Mouse (Mus musculus): ENCODE results near the gene Susd4. TPM values are rescaled to one million over a fixed set of nuclear protein-coding genes. Genes with fewer than 3 reads are reported as not detected.

Susd4 gene
- polyA plus RNA-seq, 1 experiment from 2014 or later, result 15.0 TPM

DNA sequence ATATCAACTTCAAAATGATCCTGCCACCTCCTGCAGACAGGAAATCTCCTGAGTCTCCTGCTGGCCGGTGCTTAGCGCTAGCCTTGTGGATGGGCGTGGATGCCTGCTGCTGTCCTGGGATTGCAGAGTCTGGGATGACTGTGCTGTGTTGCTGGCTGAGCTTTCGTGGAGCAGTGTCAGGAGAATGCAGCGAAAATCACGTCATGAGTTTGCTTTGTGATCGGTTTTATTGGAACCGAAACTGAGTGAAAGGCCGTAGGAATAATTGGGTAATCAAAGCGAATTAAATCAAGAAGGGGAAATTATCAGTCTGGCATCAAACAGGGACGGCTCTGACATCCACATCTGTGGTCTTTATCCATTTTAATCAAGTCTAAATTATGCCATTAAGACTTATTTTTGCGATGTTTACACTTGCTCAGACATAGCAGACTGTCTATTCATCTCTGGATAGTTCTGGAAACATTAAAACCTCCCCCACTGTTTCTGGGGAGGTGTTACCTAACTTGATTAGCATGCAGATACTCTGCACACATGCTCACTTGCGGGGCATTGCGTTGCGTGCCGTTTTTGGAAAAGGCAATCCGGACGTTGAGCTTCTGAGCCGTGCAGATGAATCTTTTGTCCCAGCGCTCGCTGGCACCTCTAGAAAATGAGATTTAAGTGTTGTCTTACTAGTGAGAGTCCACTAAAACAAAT is 60.2 kb downstream of the Susd4 start:
- H3K9ac ChIP-seq, result no peak overlapping the region
- no peak overlapping the region for H3K4me2 ChIP-seq (replicated peaks)
- no peak for ATAC-seq (ENCODE audit: low FRiP score, low read depth)
- peaks cover 14% of the 10 kb centered on the region for H3K4me1 ChIP-seq
- H3K36me3 ChIP-seq, result no peaks in the 10 kb centered on the region
- H3K9me3 ChIP-seq, result no peaks in the 10 kb centered on the region
- H3K27ac ChIP-seq, result no peak overlapping the region
- H3K4me3 ChIP-seq, result no peak overlapping the region
- WGBS, result 55% methylated on average over 21 of the region's 21 CpGs
- H3K27me3 ChIP-seq, result no peaks in the 10 kb centered on the region

DNA sequence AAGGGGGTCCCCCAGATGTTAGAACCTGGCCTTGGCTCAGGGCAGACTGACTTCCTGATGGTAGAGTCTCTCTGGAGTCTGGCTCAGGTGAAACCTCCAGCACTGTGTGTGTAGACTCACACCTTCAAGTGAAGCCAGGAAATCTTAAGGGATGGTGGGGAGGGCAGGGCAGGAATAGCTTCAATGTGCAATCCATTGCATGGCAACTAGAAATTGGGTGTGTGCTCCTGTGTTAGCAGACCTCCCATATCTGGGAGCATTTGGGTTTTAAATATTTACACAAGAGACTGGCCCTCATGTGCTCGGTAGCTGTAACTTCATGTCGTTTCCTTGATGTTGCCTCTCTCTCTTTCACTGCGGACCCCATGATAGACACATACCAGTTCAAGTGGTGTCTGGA is 62.9 kb downstream of the Susd4 start:
- Histone ChIP-seq H3K4me1 (peaks cover 10% of the 10 kb centered on the region), H3K27ac (no peak overlapping the region), H3K27me3 (no peaks in the 10 kb centered on the region), H3K4me2 (replicated peaks) (no peak overlapping the region), H3K9me3 (no peaks in the 10 kb centered on the region), H3K36me3 (no peaks in the 10 kb centered on the region), H3K4me3 (no peak overlapping the region), H3K9ac (no peak overlapping the region)
- ATAC-seq (ENCODE audit: low FRiP score, low read depth), result no peak
- WGBS, result 83% methylated on average over 3 of the region's 3 CpGs

DNA sequence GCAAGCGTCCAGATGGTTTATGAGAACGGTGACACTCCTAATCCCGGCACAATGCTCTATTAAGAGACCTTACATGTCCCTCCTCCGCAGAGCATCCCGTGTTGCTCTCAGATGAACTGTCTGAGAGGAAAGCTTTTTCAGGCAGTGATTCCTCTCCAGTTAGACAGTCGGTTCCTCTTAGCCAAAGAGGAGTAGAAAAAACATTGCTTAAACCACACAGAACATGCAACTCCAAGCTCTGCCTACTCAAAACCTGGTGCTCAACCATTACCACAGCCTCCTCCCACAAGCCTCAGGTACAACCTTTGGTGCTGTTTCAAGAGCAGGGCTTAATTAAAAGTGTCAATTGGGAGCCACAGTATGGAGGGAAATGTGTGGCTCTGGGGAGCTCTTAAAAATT is 74.4 kb downstream of the Susd4 start:
- 74% methylated on average over 6 of the region's 6 CpGs for WGBS
- Histone ChIP-seq H3K36me3 (no peaks in the 10 kb centered on the region; the same call in 1 of the 2 replicates), H3K27ac (no peak overlapping the region)

DNA sequence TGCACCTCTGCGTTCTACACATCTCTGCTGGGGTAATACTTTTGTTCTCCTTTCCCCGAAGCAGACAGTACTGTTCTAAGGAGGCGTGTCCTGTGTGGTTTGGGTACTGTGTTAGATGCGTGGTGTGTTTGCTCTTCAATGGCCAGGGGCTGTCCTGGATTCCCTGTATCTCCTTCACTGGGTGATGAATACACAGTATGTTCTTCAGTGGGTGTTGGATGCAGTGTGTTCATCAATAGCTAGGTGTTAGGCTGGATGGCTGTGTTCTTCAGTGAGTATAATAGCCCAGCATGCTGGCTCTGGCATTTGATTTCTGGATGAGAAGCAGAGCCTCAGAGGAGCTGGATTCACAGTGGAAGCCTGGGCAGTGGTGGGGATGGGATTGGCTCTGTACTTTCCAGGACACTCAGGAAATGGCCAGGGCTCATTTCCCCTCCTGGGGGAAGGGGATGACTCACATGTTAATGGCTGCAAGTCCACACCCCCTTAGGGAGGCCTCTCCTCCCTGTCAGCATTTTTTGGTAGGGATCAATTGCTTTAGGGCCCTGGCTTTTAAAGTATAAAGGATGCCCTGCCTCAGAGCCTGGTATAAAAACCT is 75.8 kb downstream of the Susd4 start:
- Histone ChIP-seq H3K4me1 (peaks cover 28% of the 10 kb centered on the region), H3K9ac (no peak overlapping the region), H3K27me3 (no peaks in the 10 kb centered on the region), H3K36me3 (no peaks in the 10 kb centered on the region; the same call in 1 of the 2 replicates), H3K4me3 (no peak overlapping the region), H3K9me3 (no peaks in the 10 kb centered on the region), H3K27ac (no peak overlapping the region), H3K4me2 (replicated peaks) (no peak overlapping the region)
- WGBS, result 82% methylated on average over 4 of the region's 4 CpGs
- no peak for ATAC-seq (ENCODE audit: low FRiP score, low read depth)

More for the DNA sequence above, 74.4 kb downstream of the Susd4 start:
- Histone ChIP-seq H3K27me3 (no peaks in the 10 kb centered on the region), H3K4me2 (replicated peaks) (no peak overlapping the region), H3K4me1 (peaks cover 28% of the 10 kb centered on the region), H3K9me3 (no peaks in the 10 kb centered on the region), H3K9ac (no peak overlapping the region), H3K4me3 (no peak overlapping the region)
- ATAC-seq (ENCODE audit: low FRiP score, low read depth), result no peak

DNA sequence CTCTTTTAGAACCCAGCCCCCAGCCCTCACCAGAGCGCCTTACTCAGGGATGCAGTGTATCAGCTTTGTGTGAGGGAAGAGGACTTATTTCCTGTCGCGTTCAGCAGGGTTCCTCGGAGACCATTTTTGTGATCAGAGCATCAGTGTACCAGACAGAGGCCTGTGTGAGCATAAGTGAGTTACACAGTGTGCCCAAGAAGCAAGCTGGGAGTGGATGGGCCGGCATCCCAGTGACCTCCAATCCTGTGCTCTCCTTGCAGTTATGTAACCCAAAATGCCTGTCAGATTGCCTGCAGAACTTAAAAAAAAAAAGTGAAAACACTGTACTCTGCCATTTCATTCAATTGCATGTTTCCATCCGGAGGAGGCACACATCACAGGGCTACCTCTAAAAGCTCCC is 76.4 kb downstream of the Susd4 start:
- Histone ChIP-seq H3K4me2 (replicated peaks) (no peak overlapping the region), H3K9me3 (no peaks in the 10 kb centered on the region), H3K27me3 (no peaks in the 10 kb centered on the region), H3K4me1 (peaks cover 28% of the 10 kb centered on the region), H3K27ac (no peak overlapping the region), H3K9ac (no peak overlapping the region), H3K36me3 (no peaks in the 10 kb centered on the region; the same call in 1 of the 2 replicates), H3K4me3 (no peak overlapping the region)
- ATAC-seq (ENCODE audit: low FRiP score, low read depth), result no peak
- 40% methylated on average over 6 of the region's 6 CpGs for WGBS

DNA sequence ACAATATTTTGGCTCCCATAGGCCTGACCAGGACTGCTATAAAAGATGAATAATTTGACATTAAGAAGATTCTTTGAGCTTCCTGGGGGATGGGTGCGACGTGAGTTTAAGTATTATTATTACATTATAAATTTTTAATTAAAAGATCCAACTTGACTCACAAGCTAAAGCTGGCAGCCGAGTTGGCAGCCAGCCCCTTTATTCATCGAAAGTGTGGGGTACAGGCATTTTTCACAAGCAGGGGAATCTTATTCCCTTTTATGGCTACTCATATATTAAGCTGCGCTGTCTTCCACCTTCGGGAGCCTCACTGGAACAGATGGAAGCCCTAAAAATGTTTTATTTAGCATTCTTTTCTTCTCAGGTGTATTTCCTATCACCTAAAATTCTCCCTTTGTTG is 76.9 kb downstream of the Susd4 start:
- no peak for ATAC-seq (ENCODE audit: low FRiP score, low read depth)
- H3K9ac ChIP-seq, result no peak overlapping the region
- WGBS, result 75% methylated on average over 6 of the region's 6 CpGs
- H3K4me3 ChIP-seq, result no peak overlapping the region
- no peaks in the 10 kb centered on the region for H3K27me3 ChIP-seq
- no peaks in the 10 kb centered on the region; the same call in 1 of the 2 replicates for H3K36me3 ChIP-seq
- H3K4me2 ChIP-seq (replicated peaks), result no peak overlapping the region
- peaks cover 28% of the 10 kb centered on the region for H3K4me1 ChIP-seq
- H3K27ac ChIP-seq, result no peak overlapping the region
- H3K9me3 ChIP-seq, result no peaks in the 10 kb centered on the region

DNA sequence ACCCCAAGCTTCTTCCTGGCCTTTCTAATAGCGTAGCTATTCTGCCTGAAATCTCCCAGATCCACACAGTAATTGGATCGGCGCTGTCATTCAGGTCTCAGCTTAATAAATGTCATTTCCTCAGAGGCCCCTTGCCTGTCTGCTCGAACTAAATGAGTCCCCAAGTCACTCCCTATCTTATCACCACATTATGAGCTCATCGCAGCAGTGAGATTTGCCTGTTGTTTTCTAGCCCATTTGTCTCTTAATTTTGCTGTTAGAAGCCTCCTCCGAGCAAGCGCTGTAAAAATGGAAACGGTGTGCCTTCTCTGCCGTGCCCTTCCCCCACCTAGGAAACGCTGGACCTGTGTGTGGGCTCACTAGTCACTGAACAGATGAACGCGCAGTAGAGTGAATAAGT is 85.9 kb downstream of the Susd4 start:
- Histone ChIP-seq H3K9ac (no peak overlapping the region), H3K27me3 (no peaks in the 10 kb centered on the region), H3K4me1 (peaks cover 12% of the 10 kb centered on the region; the same call in 1 of the 2 replicates), H3K4me3 (no peak overlapping the region), H3K36me3 (no peaks in the 10 kb centered on the region), H3K9me3 (no peaks in the 10 kb centered on the region), H3K4me2 (replicated peaks) (no peak overlapping the region; the same call in 1 of the 2 replicates), H3K27ac (no peak overlapping the region)
- no peak for ATAC-seq (ENCODE audit: low FRiP score, low read depth)
- WGBS, result 53% methylated on average over 12 of the region's 12 CpGs

DNA sequence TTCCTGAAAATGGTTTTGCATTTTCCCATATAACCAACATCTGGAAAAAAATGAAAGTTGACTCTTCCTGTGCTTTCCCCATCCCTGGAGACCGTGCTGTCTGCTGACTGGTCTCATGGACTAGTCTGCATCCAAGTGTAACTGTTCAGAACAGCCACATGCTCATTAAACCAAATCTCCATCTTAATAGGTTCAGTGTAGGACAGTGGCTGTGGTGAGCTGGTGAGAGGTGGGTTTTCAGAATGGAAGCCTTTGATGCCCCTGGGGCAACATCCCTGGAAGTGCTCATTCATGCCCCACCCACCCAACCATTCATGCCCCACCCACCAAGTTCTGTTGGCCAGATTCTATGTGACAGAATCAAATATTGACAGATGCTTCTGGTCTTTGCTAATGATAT is 86.4 kb downstream of the Susd4 start:
- H3K36me3 ChIP-seq, result no peaks in the 10 kb centered on the region
- no peak overlapping the region for H3K4me2 ChIP-seq (replicated peaks)
- no peaks in the 10 kb centered on the region for H3K9me3 ChIP-seq
- H3K4me3 ChIP-seq, result no peak overlapping the region
- H3K27ac ChIP-seq, result no peak overlapping the region
- no peak overlapping the region for H3K9ac ChIP-seq
- WGBS, result 48% methylated on average over 1 of the region's 1 CpGs
- no peak for ATAC-seq (ENCODE audit: low FRiP score, low read depth)
- H3K27me3 ChIP-seq, result no peaks in the 10 kb centered on the region
- H3K4me1 ChIP-seq, result peaks cover 12% of the 10 kb centered on the region

DNA sequence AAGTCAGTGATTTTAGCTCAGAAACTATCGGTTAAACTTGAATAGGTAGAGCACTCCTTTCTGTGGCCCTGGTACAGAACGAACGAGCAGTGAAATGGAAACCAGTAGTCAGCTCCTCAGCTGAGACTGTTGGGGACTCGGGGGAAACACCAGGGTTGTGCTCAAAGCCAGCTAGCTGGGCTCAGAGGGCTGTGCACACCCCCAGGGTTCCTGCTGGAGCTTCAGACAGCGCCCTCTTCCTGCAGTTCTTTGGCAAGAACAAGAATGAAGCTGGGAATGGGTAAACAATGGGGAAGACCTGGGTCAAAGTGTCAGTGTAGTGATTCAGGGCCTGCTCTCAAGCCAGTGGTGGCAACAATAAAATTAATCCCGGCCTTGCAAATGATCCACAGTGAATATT is 88.5 kb downstream of the Susd4 start:
- Histone ChIP-seq H3K9ac (no peak overlapping the region), H3K36me3 (no peaks in the 10 kb centered on the region), H3K4me3 (no peak overlapping the region), H3K27ac (no peak overlapping the region), H3K4me1 (peaks cover 19% of the 10 kb centered on the region), H3K9me3 (no peaks in the 10 kb centered on the region), H3K4me2 (replicated peaks) (no peak overlapping the region), H3K27me3 (no peaks in the 10 kb centered on the region)
- no peak for ATAC-seq (ENCODE audit: low FRiP score, low read depth)
- WGBS, result 43% methylated on average over 6 of the region's 6 CpGs

DNA sequence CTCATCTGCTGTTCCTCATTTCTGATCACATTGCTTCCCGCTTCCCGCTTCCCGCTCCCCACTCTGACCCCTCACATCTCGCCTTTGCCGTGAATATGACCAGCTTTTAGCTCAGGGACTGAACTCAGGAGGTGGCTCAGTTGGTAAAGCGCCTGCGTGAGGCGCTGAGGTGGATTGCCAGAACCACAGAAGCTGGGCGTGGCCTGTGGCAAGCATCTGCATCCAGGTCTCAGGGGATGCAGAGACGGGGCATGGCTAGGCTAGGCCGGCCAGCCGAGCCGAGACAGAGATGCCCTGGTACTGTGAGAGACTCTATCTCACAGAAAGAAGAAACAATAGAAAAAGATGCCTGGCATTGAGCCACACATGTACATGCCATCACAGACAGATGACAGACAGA is 93.0 kb downstream of the Susd4 start:
- Histone ChIP-seq H3K27ac (no peak overlapping the region), H3K36me3 (no peaks in the 10 kb centered on the region), H3K9ac (no peak overlapping the region), H3K4me3 (no peak overlapping the region), H3K9me3 (no peaks in the 10 kb centered on the region), H3K27me3 (no peaks in the 10 kb centered on the region), H3K4me1 (peaks cover 26% of the 10 kb centered on the region), H3K4me2 (replicated peaks) (no peak overlapping the region)
- WGBS, result 81% methylated on average over 13 of the region's 13 CpGs
- no peak for ATAC-seq (ENCODE audit: low FRiP score, low read depth)

DNA sequence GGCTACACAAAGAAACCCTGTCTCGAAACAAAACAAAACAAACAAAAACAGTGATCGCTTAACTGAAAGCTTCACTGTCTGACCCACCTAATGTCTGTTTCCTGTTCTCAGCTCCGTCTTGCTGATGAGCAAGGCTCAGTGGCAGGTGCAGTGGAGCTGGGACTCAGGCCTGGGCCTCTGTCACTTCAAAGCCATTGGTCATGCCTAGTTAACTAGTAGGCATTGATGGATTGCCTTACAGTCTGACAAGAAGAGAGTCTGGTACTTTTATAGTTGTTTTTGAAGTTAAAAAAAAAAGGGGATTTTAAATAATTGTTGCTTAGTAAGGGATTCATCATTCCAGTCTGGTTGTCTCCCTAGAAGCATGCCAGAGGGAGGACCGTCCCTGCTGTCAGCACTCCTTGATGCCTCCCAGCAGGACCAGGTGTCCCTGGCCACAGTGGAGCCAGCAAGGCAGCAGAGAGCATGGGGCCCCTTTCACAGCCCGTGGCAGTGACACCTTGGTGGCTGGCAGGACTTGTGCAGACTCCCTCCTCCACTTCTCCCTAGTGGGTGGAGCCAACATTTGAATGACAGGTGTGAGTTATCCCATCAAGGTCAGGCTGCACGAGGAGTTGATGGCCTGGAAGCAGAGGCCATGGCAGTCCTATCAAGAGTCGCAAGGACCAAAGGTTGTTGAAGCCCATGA is 98.2 kb downstream of the Susd4 start:
- Histone ChIP-seq H3K9ac (no peak overlapping the region), H3K4me3 (no peak overlapping the region), H3K27ac (no peak overlapping the region), H3K4me2 (replicated peaks) (no peak overlapping the region), H3K4me1 (peaks cover 27% of the 10 kb centered on the region), H3K9me3 (no peaks in the 10 kb centered on the region), H3K27me3 (no peaks in the 10 kb centered on the region), H3K36me3 (no peaks in the 10 kb centered on the region)
- no peak for ATAC-seq (ENCODE audit: low FRiP score, low read depth)
- WGBS, result 35% methylated on average over 7 of the region's 7 CpGs

DNA sequence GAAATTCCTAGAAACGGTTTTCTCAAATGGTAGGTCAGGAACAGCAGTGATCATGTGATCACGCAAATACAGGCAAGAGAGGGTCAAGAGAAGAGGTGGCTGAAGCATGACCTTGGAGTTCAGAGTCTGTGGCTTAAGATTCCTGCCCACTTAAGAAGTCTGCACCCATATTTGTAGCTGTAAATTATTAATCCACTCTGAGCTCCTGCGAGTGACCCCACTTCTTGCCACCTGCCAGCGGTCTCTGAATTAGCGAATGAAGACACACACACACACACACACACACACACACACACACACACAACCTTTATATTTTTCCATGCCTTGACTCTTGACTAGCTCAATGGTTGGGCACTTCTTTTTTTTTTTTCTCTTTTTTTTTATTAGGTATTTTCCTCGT is 99.7 kb downstream of the Susd4 start:
- no peak overlapping the region for H3K4me3 ChIP-seq
- no peak overlapping the region for H3K4me2 ChIP-seq (replicated peaks)
- peaks cover 30% of the 10 kb centered on the region for H3K4me1 ChIP-seq
- H3K36me3 ChIP-seq, result no peaks in the 10 kb centered on the region
- 82% methylated on average over 6 of the region's 6 CpGs for WGBS
- no peak overlapping the region for H3K9ac ChIP-seq
- no peaks in the 10 kb centered on the region for H3K9me3 ChIP-seq
- no peaks in the 10 kb centered on the region for H3K27me3 ChIP-seq
- no peak for ATAC-seq (ENCODE audit: low FRiP score, low read depth)
- H3K27ac ChIP-seq, result no peak overlapping the region
